Mouse (Mus musculus): ENCODE measurements around the gene Ppp4r4. TPM values are rescaled to one million over a fixed set of nuclear protein-coding genes. Genes with fewer than 3 reads are reported as not detected.

The Ppp4r4 gene
- polyA plus RNA-seq, 1 experiment from 2014 or later = 0.09 TPM

Other genes starting within 250 kb of the Ppp4r4 start
- gene Fam181a, start 221.3 kb upstream of the Ppp4r4 start, polyA plus RNA-seq (2018) = not detected in 3 replicates
- gene Asb2, start 176.3 kb upstream of the Ppp4r4 start, polyA plus RNA-seq (2018) = 0.29 to 2.1 TPM (median 0.47 TPM) in 3 replicates
- gene Otub2, start 143.6 kb upstream of the Ppp4r4 start, polyA plus RNA-seq (2018) = 0.64 to 1.1 TPM (median 0.80 TPM) in 3 replicates
- gene 9330161L09Rik, start 124.5 kb upstream of the Ppp4r4 start, polyA plus RNA-seq (2018) = 0.57 TPM in 1 of 3 replicates, not detected in the others
- 84.0 to 115 TPM (median 91.2 TPM) in 3 replicates for gene Ddx24, start 106.5 kb upstream of the Ppp4r4 start, polyA plus RNA-seq (2018)
- gene Ifi27, start 98.1 kb upstream of the Ppp4r4 start, polyA plus RNA-seq (2018) = 46.8 to 77.9 TPM (median 73.3 TPM) in 3 replicates
- 216 to 553 TPM (median 452 TPM) in 3 replicates for gene Ifi27l2a, start 88.6 kb upstream of the Ppp4r4 start, polyA plus RNA-seq (2018)
- not detected in 3 replicates for gene Ifi27l2b, start 75.1 kb upstream of the Ppp4r4 start, polyA plus RNA-seq (2018)
- gene Serpina10, start 99.2 kb downstream of the Ppp4r4 start, polyA plus RNA-seq (2018) = not detected in 3 replicates
- not detected in 3 replicates for gene Serpina6, start 124.9 kb downstream of the Ppp4r4 start, polyA plus RNA-seq (2018)
- not detected in 3 replicates for gene Serpina16, start 143.9 kb downstream of the Ppp4r4 start, polyA plus RNA-seq (2018)
- not detected in 3 replicates for gene Serpina1f, start 163.2 kb downstream of the Ppp4r4 start, polyA plus RNA-seq (2018)
- not detected in 3 replicates for gene Serpina1d, start 241.3 kb downstream of the Ppp4r4 start, polyA plus RNA-seq (2018)